24 mouse cellular contexts compared by ENCODE assay signal in genomic region chr8:97651802-97652201, GRCm38 (mm10).
A peak's percentile ranks its signal among the peaks of the same experiment; 100 is the strongest.
DNase-seq lines count a peak whose midpoint lies in the region; ATAC-seq lines count a peak whose summit lies in the region.
"Had no signal": no experiment of that assay in that cellular context is flagged by ENCODE, and none has a peak within 500 bp of the region (broad histone marks: within the 10 kb centered on the region; RNA-seq: fewer than 3 reads in every experiment).

No protein-coding gene starts in this region.

- 0 out of 2 replicates have a peak, but pooled peaks have one; percentile 32 for ATAC-seq in forebrain, embryonic 14.5 days
- no peak for ATAC-seq in forebrain, embryonic 16.5 days
- peak; percentile 74 for ATAC-seq in midbrain, embryonic 11.5 days (ENCODE audit: low FRiP score)
- no peak for ATAC-seq in midbrain, embryonic 15.5 days (replicated peaks)
- ATAC-seq: forebrain, embryonic 15.5 days; intestine, embryonic 15.5 days; liver, postnatal 0 days had no signal

- H3K36me3 ChIP-seq in forebrain, embryonic 14.5 days (ENCODE audit: control insufficient read depth, insufficient read depth, low read length): no peaks in the 10 kb centered on the region
- no peaks in the 10 kb centered on the region for H3K36me3 ChIP-seq in forebrain, embryonic 16.5 days (ENCODE audit: control insufficient read depth, insufficient read depth)
- H3K36me3 ChIP-seq in midbrain, embryonic 11.5 days (ENCODE audit: control insufficient read depth, insufficient read depth, low read length): no peaks in the 10 kb centered on the region
- H3K36me3 ChIP-seq in midbrain, embryonic 15.5 days (replicated peaks): no peaks in the 10 kb centered on the region
- H3K36me3 ChIP-seq: forebrain, embryonic 15.5 days; heart, embryonic 13.5 days; intestine, embryonic 15.5 days; limb, embryonic 12.5 days had no signal

- H3K27me3 ChIP-seq in forebrain, embryonic 14.5 days (replicated peaks; ENCODE audit: control insufficient read depth, insufficient read depth, low read length): no peaks in the 10 kb centered on the region
- no peaks in the 10 kb centered on the region for H3K27me3 ChIP-seq in forebrain, embryonic 16.5 days (replicated peaks; ENCODE audit: control insufficient read depth, insufficient read depth, low read length)
- no peaks in the 10 kb centered on the region for H3K27me3 ChIP-seq in midbrain, embryonic 11.5 days (ENCODE audit: control insufficient read depth, insufficient read depth, low read length)
- no peaks in the 10 kb centered on the region for H3K27me3 ChIP-seq in midbrain, embryonic 15.5 days (replicated peaks)
- H3K27me3 ChIP-seq: forebrain, embryonic 15.5 days; heart, embryonic 13.5 days; intestine, embryonic 15.5 days; limb, embryonic 12.5 days had no signal

- 84% methylated on average over 4 of the region's 4 CpGs for WGBS in forebrain, embryonic 14.5 days
- 72% methylated on average over 4 of the region's 4 CpGs for WGBS in forebrain, embryonic 16.5 days
- 52% methylated on average over 4 of the region's 4 CpGs for WGBS in midbrain, embryonic 11.5 days
- WGBS in midbrain, embryonic 15.5 days: 53% methylated on average over 4 of the region's 4 CpGs

- H3K27ac ChIP-seq in forebrain, embryonic 14.5 days (ENCODE audit: low read depth, low read length): no peak overlapping the region
- H3K27ac ChIP-seq in forebrain, embryonic 16.5 days (ENCODE audit: low read length): no peak overlapping the region
- no peak overlapping the region for H3K27ac ChIP-seq in midbrain, embryonic 11.5 days (ENCODE audit: low read depth, low read length)
- no peak overlapping the region for H3K27ac ChIP-seq in midbrain, embryonic 15.5 days
- H3K27ac ChIP-seq: forebrain, embryonic 15.5 days; heart, adult 2 months; heart, embryonic 13.5 days; hindbrain, embryonic 14.5 days; intestine, embryonic 15.5 days; limb, embryonic 12.5 days had no signal

- no peak overlapping the region for H3K4me2 ChIP-seq in forebrain, embryonic 14.5 days (ENCODE audit: low read length)
- H3K4me2 ChIP-seq in forebrain, embryonic 16.5 days (ENCODE audit: low read length): no peak overlapping the region
- H3K4me2 ChIP-seq in midbrain, embryonic 11.5 days: no peak overlapping the region
- H3K4me2 ChIP-seq in midbrain, embryonic 15.5 days: no peak overlapping the region
- H3K4me2 ChIP-seq: forebrain, embryonic 15.5 days; heart, embryonic 13.5 days; hindbrain, embryonic 14.5 days; intestine, embryonic 15.5 days; limb, embryonic 12.5 days; liver, embryonic 11.5 days had no signal

- no peak overlapping the region for H3K4me3 ChIP-seq in forebrain, embryonic 14.5 days (ENCODE audit: low read depth, low read length)
- no peak overlapping the region for H3K4me3 ChIP-seq in forebrain, embryonic 16.5 days (replicated peaks; ENCODE audit: low read length)
- no peak overlapping the region for H3K4me3 ChIP-seq in midbrain, embryonic 11.5 days (ENCODE audit: low read depth, low read length)
- H3K4me3 ChIP-seq in midbrain, embryonic 15.5 days: no peak overlapping the region
- H3K4me3 ChIP-seq: forebrain, embryonic 15.5 days; heart, adult 2 months; heart, embryonic 13.5 days; intestine, embryonic 15.5 days; limb, embryonic 12.5 days had no signal

- H3K4me1 ChIP-seq in forebrain, embryonic 14.5 days (ENCODE audit: control insufficient read depth, insufficient read depth, low read length): no peaks in the 10 kb centered on the region
- no peaks in the 10 kb centered on the region for H3K4me1 ChIP-seq in forebrain, embryonic 16.5 days (replicated peaks; ENCODE audit: control insufficient read depth, insufficient read depth, low read length)
- no peaks in the 10 kb centered on the region for H3K4me1 ChIP-seq in midbrain, embryonic 11.5 days (ENCODE audit: control insufficient read depth, insufficient read depth, low read length)
- no peaks in the 10 kb centered on the region for H3K4me1 ChIP-seq in midbrain, embryonic 15.5 days
- H3K4me1 ChIP-seq: forebrain, embryonic 15.5 days; heart, embryonic 13.5 days; intestine, embryonic 15.5 days; limb, embryonic 12.5 days had no signal

- no peak overlapping the region for H3K9ac ChIP-seq in forebrain, embryonic 14.5 days (ENCODE audit: low read length)
- H3K9ac ChIP-seq in forebrain, embryonic 16.5 days (replicated peaks; ENCODE audit: low read depth, low read length): no peak overlapping the region
- H3K9ac ChIP-seq in midbrain, embryonic 11.5 days (ENCODE audit: low read length): no peak overlapping the region
- no peak overlapping the region for H3K9ac ChIP-seq in midbrain, embryonic 15.5 days
- H3K9ac ChIP-seq: forebrain, embryonic 15.5 days; heart, embryonic 13.5 days; hindbrain, embryonic 14.5 days; intestine, embryonic 15.5 days; limb, embryonic 12.5 days; liver, postnatal 0 days had no signal

- no peaks in the 10 kb centered on the region for H3K9me3 ChIP-seq in forebrain, embryonic 14.5 days (replicated peaks; ENCODE audit: control insufficient read depth, low read length)
- H3K9me3 ChIP-seq in forebrain, embryonic 16.5 days (ENCODE audit: control insufficient read depth, low read length): no peaks in the 10 kb centered on the region
- no peaks in the 10 kb centered on the region; the same call in 1 of the 2 replicates for H3K9me3 ChIP-seq in midbrain, embryonic 11.5 days (ENCODE audit: control insufficient read depth, low read length)
- H3K9me3 ChIP-seq in midbrain, embryonic 15.5 days: no peaks in the 10 kb centered on the region
- H3K9me3 ChIP-seq: forebrain, embryonic 15.5 days; heart, embryonic 13.5 days; intestine, embryonic 15.5 days; limb, embryonic 12.5 days had no signal

- peak; percentile 6 to 18 for DNase-seq in cerebellum, postnatal 10 days
- DNase-seq in cerebellum, adult 18-20 months: no peak
- peak; percentile 31 for DNase-seq in forebrain, embryonic 14.5 days (ENCODE audit: low spot score)
- no peak for DNase-seq in midbrain, embryonic 11.5 days (ENCODE audit: low spot score, missing footprints)
- DNase-seq in retina, postnatal 1 day: peak; percentile 23
- DNase-seq in adrenal gland, adult (ENCODE audit: inconsistent age in 2 of 2, low spot score in 1 of 2): no peak
- DNase-seq: adrenal gland, postnatal 14 days; cerebellum, adult 9-10 months; gastrocnemius, postnatal 36 days; heart, adult 2 months; kidney, adult 8-10 months; kidney, postnatal 10 days; liver, postnatal 0 days; lung, postnatal 14 days; right cerebral cortex, postnatal 25 days; spleen, adult 18-20 months had no signal

Comparison
In these comparisons a context has a peak if more than half of its experiments do, and no peak if none do; other contexts are left out.
1. DNase-seq: peak in cerebellum, postnatal 10 days (2 of 2), forebrain, embryonic 14.5 days (single experiment) and retina, postnatal 1 day (single experiment); none in cerebellum, adult 18-20 months (0 of 2), midbrain, embryonic 11.5 days (single experiment) and adrenal gland, adult (0 of 2).
2. ATAC-seq: peak in forebrain, embryonic 14.5 days (single experiment) and midbrain, embryonic 11.5 days (single experiment); none in forebrain, embryonic 16.5 days (single experiment) and midbrain, embryonic 15.5 days (single experiment).